Mouse (Mus musculus): ENCODE measurements around the gene Srpk1. TPM values are rescaled to one million over a fixed set of nuclear protein-coding genes. Genes with fewer than 3 reads are reported as not detected.
A peak's percentile ranks its signal among the peaks of the same experiment; 100 is the strongest.

The Srpk1 gene
- total RNA-seq, 2 experiments from 2014 or later, result 106 to 108 TPM

- H3K27ac ChIP-seq, result peak overlapping the region; percentile 86; the same call in 1 of the 2 replicates
- DNase-seq (ENCODE audit: extremely low spot score in 1 of 2, low spot score in 2 of 2), result no peak
- peak; percentile 18 for TF ChIP-seq CTCF (IDR thresholded peaks at IDR 0.05)
- no peak overlapping the region for H3K4me3 ChIP-seq
- intact Hi-C loops (cut with DNase I), result no loop called here
These were observed 6.6 kb upstream of the Srpk1 start for GRCm38 (mm10) chr17:28629125-28629524.

- intact Hi-C loops (cut with DNase I), result no loop called here
- DNase-seq (ENCODE audit: extremely low spot score in 1 of 2, low spot score in 2 of 2), result no peak
- Histone ChIP-seq H3K27ac (peak overlapping the region; percentile 86), H3K4me3 (no peak overlapping the region)
- TF ChIP-seq CTCF (IDR thresholded peaks at IDR 0.05), result no peak
These were observed 6.0 kb upstream of the Srpk1 start for GRCm38 (mm10) chr17:28628248-28629124.

GRCm38 (mm10) chr17:28626937-28627336 is 4.4 kb upstream of the Srpk1 start:
- no peak for DNase-seq (ENCODE audit: extremely low spot score in 1 of 2, low spot score in 2 of 2)
- no peak overlapping the region for H3K4me3 ChIP-seq
- H3K27ac ChIP-seq, result peak overlapping the region; percentile 86
- no peak for TF ChIP-seq CTCF (IDR thresholded peaks at IDR 0.05)
- intact Hi-C loops (cut with DNase I), result no loop called here

- H3K27ac ChIP-seq, result peak overlapping the region; percentile 52
- no peak for TF ChIP-seq CTCF (IDR thresholded peaks at IDR 0.05)
- H3K4me3 ChIP-seq, result no peak overlapping the region
- no peak for DNase-seq (ENCODE audit: extremely low spot score in 1 of 2, low spot score in 2 of 2)
- intact Hi-C loops (cut with DNase I), result no loop called here
These were observed 2.8 kb upstream of the Srpk1 start for GRCm38 (mm10) chr17:28625327-28625726.

- H3K27ac ChIP-seq, result peak overlapping the region; percentile 66
- no peak overlapping the region for H3K4me3 ChIP-seq
- DNase-seq (ENCODE audit: extremely low spot score in 1 of 2, low spot score in 2 of 2), result no peak
- intact Hi-C loops (cut with DNase I), result loop anchor here (5.0 kb wide), 1 partner anchor 67 kb away; the partner anchor contains the start of genes Mapk14 and Slc26a8
- TF ChIP-seq CTCF (IDR thresholded peaks at IDR 0.05), result no peak
These were observed 2.3 kb upstream of the Srpk1 start for GRCm38 (mm10) chr17:28624841-28625240.

GRCm38 (mm10) chr17:28621381-28622299 is 869 bp downstream of the Srpk1 start:
- H3K4me3 ChIP-seq, result peak overlapping the region; percentile 77
- intact Hi-C loops (cut with DNase I), result loop anchor here (5.0 kb wide), 1 partner anchor 71 kb away; the partner anchor contains the start of genes Mapk14 and Slc26a8
- TF ChIP-seq CTCF (IDR thresholded peaks at IDR 0.05), result no peak

GRCm38 (mm10) chr17:28618775-28619174 is 3.7 kb downstream of the Srpk1 start:
- no peak overlapping the region for H3K27ac ChIP-seq
- intact Hi-C loops (cut with DNase I), result no loop called here
- H3K4me3 ChIP-seq, result no peak overlapping the region
- TF ChIP-seq CTCF (IDR thresholded peaks at IDR 0.05), result no peak
- DNase-seq (ENCODE audit: extremely low spot score in 1 of 2, low spot score in 2 of 2), result no peak

More at GRCm38 (mm10) chr17:28621381-28622299, 869 bp downstream of the Srpk1 start:
- peak; percentile 44 to 51 for DNase-seq (ENCODE audit: extremely low spot score in 1 of 2, low spot score in 2 of 2)
- H3K27ac ChIP-seq, result peak overlapping the region; percentile 90

- Histone ChIP-seq H3K4me3 (no peak overlapping the region), H3K27ac (no peak overlapping the region)
- no peak for DNase-seq (ENCODE audit: extremely low spot score in 1 of 2, low spot score in 2 of 2)
- intact Hi-C loops (cut with DNase I), result no loop called here
- TF ChIP-seq CTCF (IDR thresholded peaks at IDR 0.05), result no peak
These were observed 4.4 kb downstream of the Srpk1 start for GRCm38 (mm10) chr17:28618124-28618523.

- Histone ChIP-seq H3K27ac (no peak overlapping the region), H3K4me3 (no peak overlapping the region)
- no peak for DNase-seq (ENCODE audit: extremely low spot score in 1 of 2, low spot score in 2 of 2)
- TF ChIP-seq CTCF (IDR thresholded peaks at IDR 0.05), result no peak
- intact Hi-C loops (cut with DNase I), result no loop called here
These were observed 4.9 kb downstream of the Srpk1 start for GRCm38 (mm10) chr17:28617636-28618035.

- intact Hi-C loops (cut with DNase I), result no loop called here
- no peak for TF ChIP-seq CTCF (IDR thresholded peaks at IDR 0.05)
These were observed 7.2 kb downstream of the Srpk1 start for GRCm38 (mm10) chr17:28615332-28615731.

GRCm38 (mm10) chr17:28613096-28613495 is 9.4 kb downstream of the Srpk1 start:
- Histone ChIP-seq H3K27ac (no peak overlapping the region), H3K4me3 (no peak overlapping the region)
- intact Hi-C loops (cut with DNase I), result no loop called here
- no peak for TF ChIP-seq CTCF (IDR thresholded peaks at IDR 0.05)
- no peak for DNase-seq (ENCODE audit: extremely low spot score in 1 of 2, low spot score in 2 of 2)

More at GRCm38 (mm10) chr17:28615332-28615731, 7.2 kb downstream of the Srpk1 start:
- Histone ChIP-seq H3K4me3 (no peak overlapping the region), H3K27ac (no peak overlapping the region)
- DNase-seq (ENCODE audit: extremely low spot score in 1 of 2, low spot score in 2 of 2), result no peak

- Histone ChIP-seq H3K4me3 (no peak overlapping the region), H3K27ac (no peak overlapping the region)
- no peak for DNase-seq (ENCODE audit: extremely low spot score in 1 of 2, low spot score in 2 of 2)
- TF ChIP-seq CTCF (IDR thresholded peaks at IDR 0.05), result no peak
- intact Hi-C loops (cut with DNase I), result no loop called here
These were observed 9.9 kb downstream of the Srpk1 start for GRCm38 (mm10) chr17:28612603-28613002.

Measured in left cerebral cortex, adult 2 months (tissue).